Mouse (Mus musculus) kidney, adult 2 months (tissue): ENCODE measurements around the gene Zfp523.

ENCODE experiments used
- CTCF ChIP-seq: fragments of 200-500 bp; conservative IDR thresholded peaks from 2 replicates; pipeline ENCODE4 v1.5.1; 2011; ENCODE audit warnings: low read depth, mild to moderate bottlenecking, control low read depth, low read length, moderate library complexity, mixed read lengths; ENCODE audit not compliant: insufficient read depth, insufficient read length
- POLR2A ChIP-seq: fragments of 200-500 bp; IDR thresholded peaks from one replicate; pipeline ENCODE4 v1.6.1; 2011; ENCODE audit warnings: low read depth, low read length, control low read depth

DNA sequence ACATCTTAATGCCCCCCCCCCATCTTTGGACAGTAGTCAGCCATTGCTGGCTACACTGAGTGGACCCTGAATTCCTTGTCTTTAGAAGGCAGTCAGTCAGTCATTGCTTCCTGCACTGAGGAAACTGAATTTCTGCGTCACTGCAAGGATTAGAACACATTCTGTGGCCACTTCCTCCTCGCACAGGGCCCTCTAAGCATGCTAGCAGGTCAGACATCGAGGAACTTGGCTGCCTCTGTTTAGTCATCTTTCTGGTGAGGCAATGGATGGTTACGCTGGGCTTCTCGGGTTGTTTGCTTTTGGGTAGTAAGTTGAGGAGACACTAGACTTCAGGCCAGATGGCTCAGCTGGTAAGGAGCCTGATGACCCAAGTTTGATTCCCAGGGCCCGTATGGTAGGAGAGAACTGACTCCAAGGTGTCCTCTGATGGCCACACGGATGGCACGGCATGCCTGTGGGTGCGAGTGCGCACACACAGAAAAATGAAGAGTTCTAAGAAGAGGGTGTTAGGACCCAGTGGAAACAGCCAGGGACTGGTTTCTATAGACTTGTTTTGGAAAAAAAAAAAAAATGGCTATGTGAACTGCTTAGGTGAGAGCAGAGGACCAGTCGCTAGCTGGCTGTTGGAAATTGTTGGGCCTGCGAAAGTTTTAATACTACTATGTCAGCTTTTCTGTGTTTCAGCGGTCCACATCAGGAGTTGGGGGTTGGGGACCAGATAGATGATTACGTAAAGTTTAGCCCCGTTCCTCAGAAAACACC lies 4.0 kb downstream of the Zfp523 start:
- no peak for TF ChIP-seq CTCF
- no peak for TF ChIP-seq POLR2A
